Mouse (Mus musculus) ES-Bruce4 (cell line): ENCODE results near the gene Gm43518. TPM values are rescaled to one million over a fixed set of nuclear protein-coding genes. Genes with fewer than 3 reads are reported as not detected.

Experiments used
- H3K27ac ChIP-seq: 2 replicates; pipeline ENCODE4 v1.5.1; 2012; ENCODE audit warnings: low read length, inconsistent platforms; ENCODE audit not compliant: insufficient read depth
- H3K27me3 ChIP-seq: 2 replicates; pipeline ENCODE4 v1.6.1; 2012; ENCODE audit warnings: mild to moderate bottlenecking, low read length, inconsistent platforms; ENCODE audit not compliant: control insufficient read depth, poor library complexity, insufficient read depth, severe bottlenecking
- H3K36me3 ChIP-seq: 2 replicates; pipeline ENCODE4 v1.6.1; 2012; ENCODE audit warnings: inconsistent platforms, mild to moderate bottlenecking, low read length, moderate library complexity; ENCODE audit not compliant: control insufficient read depth, poor library complexity, insufficient read depth, severe bottlenecking
- H3K4me1 ChIP-seq: one replicate; pipeline ENCODE4 v1.8.1; 2011; ENCODE audit warnings: low read length; ENCODE audit not compliant: control insufficient read depth, insufficient read depth
- H3K4me3 ChIP-seq: 2 replicates; pipeline ENCODE4 v1.5.1; 2011; ENCODE audit warnings: low read depth, mild to moderate bottlenecking, low read length
- H3K9ac ChIP-seq: 2 replicates; pipeline ENCODE4 v1.6.1; 2012; ENCODE audit warnings: low read depth, mild to moderate bottlenecking, inconsistent platforms; ENCODE audit not compliant: poor library complexity, severe bottlenecking
- H3K9me3 ChIP-seq: replicated peaks from 2 replicates; pipeline ENCODE4 v1.6.1; 2012; ENCODE audit warnings: mild to moderate bottlenecking, low read length, inconsistent platforms; ENCODE audit not compliant: control insufficient read depth, poor library complexity, insufficient read depth, severe bottlenecking
- CTCF ChIP-seq: IDR thresholded peaks from one replicate; pipeline ENCODE4 v1.8.1; 2011; ENCODE audit warnings: low read depth, low read length
- EP300 ChIP-seq: IDR thresholded peaks from 2 replicates; pipeline ENCODE4 v1.6.1; 2011; ENCODE audit warnings: low read depth, low read length; ENCODE audit not compliant: insufficient read depth
- POLR2A ChIP-seq: IDR thresholded peaks from one replicate; pipeline ENCODE4 v1.8.1; 2011; ENCODE audit warnings: low read length; ENCODE audit not compliant: insufficient read depth
- polyA plus RNA-seq: library from polyadenylated mRNA; stranded (reverse); fragments of >200 nt; gene quantifications from 2 replicates; pipeline ENCODE4 v1.2.4, GENCODE M21; 2011; ENCODE audit warnings: low read depth; ENCODE audit not compliant: missing spikeins, insufficient read depth, insufficient read length

Gm43518 gene
- polyA plus RNA-seq, 1 experiment: 1.8 TPM

- no peaks in the 10 kb centered on the region for H3K36me3 ChIP-seq
- no peak overlapping the region for H3K27ac ChIP-seq
- TF ChIP-seq EP300: no peak
- no peak for TF ChIP-seq CTCF
- TF ChIP-seq POLR2A: no peak
- no peak overlapping the region for H3K9ac ChIP-seq
- H3K4me3 ChIP-seq: no peak overlapping the region
- H3K27me3 ChIP-seq: no peaks in the 10 kb centered on the region
- no peaks in the 10 kb centered on the region for H3K9me3 ChIP-seq
- H3K4me1 ChIP-seq: no peaks in the 10 kb centered on the region
Observed at GRCm38 (mm10) chr5:123886365-123886764, 40.9 kb upstream of the Gm43518 start.

DNA sequence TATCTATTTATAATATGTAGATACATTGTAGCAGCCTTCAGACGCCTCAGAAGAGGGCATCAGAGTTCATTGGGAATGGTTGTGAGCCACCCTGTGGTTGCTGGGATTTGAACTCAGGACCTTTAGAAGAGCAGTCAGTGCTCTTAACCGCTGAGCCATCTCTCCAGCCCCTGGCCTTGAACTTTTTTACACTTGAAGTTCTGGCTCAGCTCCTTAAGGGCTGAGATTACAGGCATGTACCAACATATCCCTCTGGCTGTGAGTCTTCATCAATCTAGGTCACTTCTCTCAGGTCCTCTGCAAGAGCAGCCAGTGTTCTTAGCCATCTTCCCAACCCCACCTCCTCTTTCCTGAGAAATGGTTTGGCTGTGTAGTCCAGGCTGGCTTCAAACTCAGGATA, 36.9 kb upstream of the Gm43518 start:
- Histone ChIP-seq H3K4me1 (no peaks in the 10 kb centered on the region), H3K9me3 (no peaks in the 10 kb centered on the region), H3K27me3 (no peaks in the 10 kb centered on the region), H3K4me3 (no peak overlapping the region), H3K36me3 (no peaks in the 10 kb centered on the region), H3K27ac (no peak overlapping the region), H3K9ac (no peak overlapping the region)
- TF ChIP-seq EP300: no peak
- TF ChIP-seq CTCF: no peak
- TF ChIP-seq POLR2A: no peak

DNA sequence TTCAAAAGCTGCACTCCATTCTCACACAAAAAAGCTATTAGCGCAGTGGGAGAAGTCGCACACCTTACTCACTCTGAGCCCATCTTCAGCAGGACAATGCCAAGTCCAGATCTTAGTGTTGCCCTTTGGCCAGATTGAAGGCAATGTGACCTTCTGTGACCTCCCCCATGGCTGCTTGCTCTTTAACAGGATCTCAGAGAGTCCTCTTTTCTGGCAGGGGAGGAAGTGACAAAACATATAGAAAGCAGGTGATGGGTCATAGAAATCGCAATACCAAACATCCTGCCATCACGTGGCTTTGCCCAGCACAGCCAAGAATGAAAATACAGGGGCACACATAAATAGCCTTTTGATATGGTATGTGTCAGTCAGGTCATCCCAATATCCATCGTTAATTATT, 36.2 kb upstream of the Gm43518 start:
- H3K9me3 ChIP-seq: no peaks in the 10 kb centered on the region
- no peak overlapping the region for H3K4me3 ChIP-seq
- H3K27me3 ChIP-seq: no peaks in the 10 kb centered on the region
- H3K36me3 ChIP-seq: no peaks in the 10 kb centered on the region
- TF ChIP-seq POLR2A (no peak), CTCF (no peak), EP300 (no peak)
- no peak overlapping the region for H3K27ac ChIP-seq
- no peak overlapping the region for H3K9ac ChIP-seq
- H3K4me1 ChIP-seq: no peaks in the 10 kb centered on the region

- no peak overlapping the region for H3K9ac ChIP-seq
- TF ChIP-seq POLR2A (no peak), CTCF (no peak), EP300 (no peak)
- no peak overlapping the region for H3K4me3 ChIP-seq
- no peaks in the 10 kb centered on the region for H3K4me1 ChIP-seq
- no peaks in the 10 kb centered on the region for H3K27me3 ChIP-seq
- no peaks in the 10 kb centered on the region for H3K36me3 ChIP-seq
- no peak overlapping the region for H3K27ac ChIP-seq
- no peaks in the 10 kb centered on the region for H3K9me3 ChIP-seq
Observed at GRCm38 (mm10) chr5:123891669-123892068, 35.5 kb upstream of the Gm43518 start.

DNA sequence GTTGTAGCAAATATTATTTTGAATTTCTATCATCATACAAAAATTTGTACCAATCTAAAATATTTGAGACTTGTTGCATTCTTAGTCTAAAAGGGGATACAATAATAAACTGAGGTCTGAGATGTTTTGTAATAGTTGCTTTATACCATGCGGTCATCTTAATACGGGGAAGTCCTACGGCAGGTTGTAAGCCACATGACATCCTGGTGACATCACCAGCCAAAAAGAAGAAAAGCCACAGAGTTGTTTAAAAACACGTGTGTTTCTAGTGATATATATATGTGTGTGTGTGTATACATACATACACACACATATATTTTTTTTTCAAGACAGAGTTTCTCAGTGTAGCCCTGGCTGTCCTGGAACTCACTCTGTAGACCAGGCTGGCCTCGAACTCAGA, 33.7 kb upstream of the Gm43518 start:
- H3K27me3 ChIP-seq: no peaks in the 10 kb centered on the region
- H3K9me3 ChIP-seq: no peaks in the 10 kb centered on the region
- no peaks in the 10 kb centered on the region for H3K4me1 ChIP-seq
- no peak overlapping the region for H3K27ac ChIP-seq
- no peaks in the 10 kb centered on the region for H3K36me3 ChIP-seq
- H3K9ac ChIP-seq: no peak overlapping the region
- no peak overlapping the region for H3K4me3 ChIP-seq
- no peak for TF ChIP-seq POLR2A
- TF ChIP-seq EP300: no peak
- TF ChIP-seq CTCF: no peak

DNA sequence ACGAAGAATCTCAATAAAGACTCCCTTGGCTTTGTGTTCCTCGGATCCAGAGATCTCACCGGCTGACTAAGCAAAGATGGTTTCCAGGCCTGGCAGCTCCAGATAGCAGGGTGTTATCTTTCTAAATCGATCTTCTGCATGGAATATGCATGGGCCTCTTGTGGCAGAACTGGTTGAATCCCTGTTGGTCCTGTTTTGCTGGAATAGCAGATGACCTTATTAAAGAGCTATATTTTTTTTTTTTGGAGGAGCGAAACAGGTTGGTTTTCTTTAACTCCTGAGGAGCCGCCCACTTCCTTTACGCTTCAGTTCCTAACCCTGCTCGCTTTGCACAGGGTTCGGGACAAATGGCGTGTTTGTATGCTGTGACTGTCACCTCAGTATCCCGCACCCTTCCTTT, 30.8 kb upstream of the Gm43518 start:
- Histone ChIP-seq H3K9ac (no peak overlapping the region), H3K4me3 (no peak overlapping the region), H3K27me3 (no peaks in the 10 kb centered on the region), H3K9me3 (no peaks in the 10 kb centered on the region), H3K4me1 (no peaks in the 10 kb centered on the region), H3K36me3 (no peaks in the 10 kb centered on the region), H3K27ac (no peak overlapping the region)
- TF ChIP-seq CTCF (no peak), POLR2A (no peak), EP300 (no peak)
